Mouse (Mus musculus) olfactory bulb, adult 2 months (tissue): ENCODE results near the gene Frrs1. TPM values are rescaled to one million over a fixed set of nuclear protein-coding genes. Genes with fewer than 3 reads are reported as not detected.

Source experiments
- H3K27ac ChIP-seq: fragments of 200-500 bp; 2 replicates; pipeline ENCODE4 v1.5.1; 2012; ENCODE audit warnings: low read depth, low read length; ENCODE audit not compliant: insufficient read depth
- H3K4me1 ChIP-seq: fragments of 200-500 bp; 2 replicates; pipeline ENCODE4 v1.6.1; 2012; ENCODE audit warnings: low read length; ENCODE audit not compliant: control insufficient read depth, insufficient read depth
- H3K4me3 ChIP-seq: fragments of 200-500 bp; 2 replicates; pipeline ENCODE4 v1.5.1; 2012; ENCODE audit warnings: mild to moderate bottlenecking, low read depth, low read length, moderate library complexity; ENCODE audit not compliant: insufficient read depth
- CTCF ChIP-seq: fragments of 200-500 bp; IDR thresholded peaks from 2 replicates; pipeline ENCODE4 v1.5.1; 2012; ENCODE audit warnings: low read depth, mild to moderate bottlenecking, low read length, moderate library complexity; ENCODE audit not compliant: insufficient read depth
- POLR2A ChIP-seq: fragments of 200-500 bp; IDR thresholded peaks from 2 replicates; pipeline ENCODE4 v1.6.1; 2012; ENCODE audit warnings: mild to moderate bottlenecking, low read depth, low read length, moderate library complexity; ENCODE audit not compliant: insufficient read depth
- WGBS: fragments of 180-500 bp; shearing (Covaris S2); methylation state at CpG from one replicate; pipeline ENCODE4 v1.1.7; 2018; 5-methylcytosine and 5-hydroxymethylcytosine counted together
- polyA plus RNA-seq: library from polyadenylated mRNA; stranded (reverse); fragments of >200 nt; gene quantifications from 2 replicates; pipeline ENCODE4 v1.2.4, GENCODE M21; 2012; ENCODE audit warnings: low replicate concordance; ENCODE audit not compliant: missing spikeins, insufficient read depth, insufficient read length

Gene Frrs1
- polyA plus RNA-seq, 1 experiment, result not detected

GRCm38 (mm10) chr3:116914931-116915330 is 55.7 kb downstream of the Frrs1 start:
- H3K4me3 ChIP-seq, result no peak overlapping the region
- no peak for TF ChIP-seq POLR2A
- no peak for TF ChIP-seq CTCF
- WGBS, result 78% methylated on average over 3 of the region's 3 CpGs
- H3K4me1 ChIP-seq, result no peaks in the 10 kb centered on the region
- H3K27ac ChIP-seq, result no peak overlapping the region

DNA sequence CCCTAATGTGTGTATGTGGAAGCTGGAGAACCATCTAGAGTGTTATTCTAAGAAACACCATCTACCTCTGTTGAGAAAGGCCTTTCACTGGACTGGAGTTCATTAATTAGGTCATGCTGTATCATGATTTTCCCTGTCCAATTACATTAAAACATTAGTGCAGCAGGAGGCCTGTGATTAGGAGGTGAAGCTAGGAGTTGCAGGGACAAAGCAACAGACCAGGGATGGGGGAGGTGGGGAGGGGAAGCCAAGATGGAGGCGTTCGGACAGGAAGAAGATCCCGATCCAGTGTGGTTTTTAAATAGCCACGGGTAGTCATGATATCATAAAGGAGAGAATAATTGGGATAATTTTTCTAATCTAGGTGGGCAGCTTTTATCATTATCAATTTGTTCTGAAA is 57.8 kb downstream of the Frrs1 start:
- Histone ChIP-seq H3K27ac (no peak overlapping the region), H3K4me3 (no peak overlapping the region), H3K4me1 (no peaks in the 10 kb centered on the region)
- 94% methylated on average over 4 of the region's 4 CpGs for WGBS
- no peak for TF ChIP-seq CTCF
- TF ChIP-seq POLR2A, result no peak

DNA sequence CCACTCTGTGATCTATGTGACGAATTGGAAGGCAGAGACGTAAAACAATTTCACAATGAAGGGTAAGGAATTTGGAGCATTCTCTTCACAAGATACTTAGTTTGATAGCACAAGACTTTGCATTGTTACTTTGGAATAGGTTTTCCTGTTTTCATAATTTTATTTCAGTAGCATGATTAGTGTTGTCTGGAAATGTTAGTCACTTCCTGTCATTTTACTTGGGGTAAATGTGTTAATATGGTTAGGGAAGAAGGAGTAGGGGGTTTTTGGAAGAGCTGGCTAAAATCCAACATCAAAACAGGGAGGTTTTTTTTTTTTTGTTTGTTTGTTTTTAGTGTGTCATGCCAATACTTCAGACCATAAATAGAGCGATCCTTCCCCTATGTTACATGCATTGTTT is 62.3 kb downstream of the Frrs1 start:
- WGBS, result 84% methylated on average over 3 of the region's 3 CpGs
- Histone ChIP-seq H3K27ac (no peak overlapping the region), H3K4me1 (no peaks in the 10 kb centered on the region), H3K4me3 (no peak overlapping the region)
- no peak for TF ChIP-seq POLR2A
- no peak for TF ChIP-seq CTCF

DNA sequence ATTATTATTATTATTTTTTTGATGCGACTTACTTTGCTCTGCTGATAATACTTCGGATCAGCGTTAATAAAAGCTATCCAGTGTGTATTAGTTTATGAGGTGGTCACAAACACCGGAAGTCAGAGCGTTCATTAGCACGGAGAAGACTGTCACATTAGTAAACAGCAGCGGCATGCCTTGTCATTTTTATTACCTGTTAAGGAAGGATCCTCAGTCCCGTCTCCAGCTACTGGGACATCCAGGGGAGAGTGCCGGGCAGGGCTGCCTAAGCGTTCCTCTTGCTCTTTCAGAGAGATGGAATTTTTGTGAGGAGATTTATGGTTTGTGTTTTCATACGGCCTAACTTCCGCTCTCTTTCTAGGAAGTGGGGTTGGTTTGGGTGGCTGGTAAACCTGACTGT is 63.8 kb downstream of the Frrs1 start:
- Histone ChIP-seq H3K4me1 (no peaks in the 10 kb centered on the region), H3K4me3 (no peak overlapping the region), H3K27ac (no peak overlapping the region)
- 94% methylated on average over 12 of the region's 12 CpGs for WGBS
- TF ChIP-seq POLR2A (no peak), CTCF (no peak)

GRCm38 (mm10) chr3:116928994-116929393 is 69.7 kb downstream of the Frrs1 start:
- H3K4me1 ChIP-seq, result no peaks in the 10 kb centered on the region
- WGBS, result 74% methylated on average over 4 of the region's 4 CpGs
- H3K27ac ChIP-seq, result no peak overlapping the region
- TF ChIP-seq CTCF (no peak), POLR2A (no peak)
- no peak overlapping the region for H3K4me3 ChIP-seq

DNA sequence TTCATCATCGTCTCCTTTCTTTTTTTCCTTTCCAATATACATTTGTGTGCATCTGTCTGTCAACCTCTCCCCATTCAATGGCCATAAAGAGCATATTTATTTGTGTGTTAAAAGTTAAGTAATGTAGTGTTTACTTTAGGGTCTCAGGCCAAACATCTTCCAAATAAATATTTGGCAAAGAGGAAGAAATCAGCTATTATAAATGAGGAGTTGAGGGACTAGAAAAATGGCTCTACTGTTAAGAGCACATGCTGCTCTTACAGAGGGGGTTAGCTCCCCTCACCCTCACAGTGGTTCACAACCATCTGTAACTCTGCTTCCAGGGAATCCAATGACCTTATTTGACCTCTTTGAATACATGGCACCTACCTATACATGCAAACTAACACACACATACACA is 73.9 kb downstream of the Frrs1 start:
- no peaks in the 10 kb centered on the region for H3K4me1 ChIP-seq
- no peak for TF ChIP-seq POLR2A
- TF ChIP-seq CTCF, result no peak
- WGBS, result 82% methylated on average over 1 of the region's 1 CpGs

GRCm38 (mm10) chr3:116936934-116937691 is 77.8 kb downstream of the Frrs1 start:
- no peaks in the 10 kb centered on the region for H3K4me1 ChIP-seq
- no peak overlapping the region for H3K4me3 ChIP-seq
- TF ChIP-seq POLR2A (no peak), CTCF (no peak)
- WGBS, result 73% methylated on average over 4 of the region's 4 CpGs
- no peak overlapping the region for H3K27ac ChIP-seq

More for the DNA sequence above, 73.9 kb downstream of the Frrs1 start:
- Histone ChIP-seq H3K27ac (no peak overlapping the region), H3K4me3 (no peak overlapping the region)

GRCm38 (mm10) chr3:116940804-116941558 is 81.7 kb downstream of the Frrs1 start:
- Histone ChIP-seq H3K27ac (no peak overlapping the region), H3K4me1 (no peaks in the 10 kb centered on the region), H3K4me3 (no peak overlapping the region)
- 79% methylated on average over 10 of the region's 10 CpGs for WGBS
- TF ChIP-seq CTCF, result no peak
- no peak for TF ChIP-seq POLR2A

- no peak for TF ChIP-seq CTCF
- no peak for TF ChIP-seq POLR2A
- Histone ChIP-seq H3K27ac (no peak overlapping the region), H3K4me3 (no peak overlapping the region), H3K4me1 (no peaks in the 10 kb centered on the region)
- 91% methylated on average over 1 of the region's 1 CpGs for WGBS
Observed at GRCm38 (mm10) chr3:116941559-116942117, 82.4 kb downstream of the Frrs1 start.
